Mouse (Mus musculus) forebrain, embryonic 11.5 days (tissue): ENCODE measurements around the gene Cept1. TPM values are rescaled to one million over a fixed set of nuclear protein-coding genes. Genes with fewer than 3 reads are reported as not detected.

Experiments used
- ATAC-seq: fragments of 200-750 bp; cut with Nextera tagmentation; replicated peaks from 2 replicates; pipeline ENCODE4 v1.8.0; 2017; ENCODE audit warnings: moderate TSS enrichment; ENCODE audit not compliant: low FRiP score
- DNase-seq: peaks from one replicate; pipeline ENCODE4 v3.0.0-alpha.2; 2017; ENCODE audit warnings: low spot score
- H3K27ac ChIP-seq: fragments of 300-500 bp; sonication (generic); 2 replicates; pipeline ENCODE4 v1.5.1; 2014; ENCODE audit warnings: low read depth, low read length
- H3K27me3 ChIP-seq: fragments of 300-500 bp; sonication (generic); 2 replicates; pipeline ENCODE4 v1.6.1; 2014; ENCODE audit warnings: mild to moderate bottlenecking, low read length, mixed read lengths; ENCODE audit not compliant: control insufficient read depth, insufficient read depth
- H3K36me3 ChIP-seq: fragments of 300-500 bp; sonication (generic); 2 replicates; pipeline ENCODE4 v1.6.1; 2014; ENCODE audit warnings: mild to moderate bottlenecking, low read length, moderate library complexity, mixed read lengths; ENCODE audit not compliant: control insufficient read depth, insufficient read depth
- H3K4me1 ChIP-seq: fragments of 300-500 bp; sonication (generic); replicated peaks from 2 replicates; pipeline ENCODE4 v1.6.1; 2014; ENCODE audit warnings: low read length, mixed read lengths; ENCODE audit not compliant: control insufficient read depth, insufficient read depth
- H3K4me2 ChIP-seq: fragments of 300-500 bp; sonication (generic); 2 replicates; pipeline ENCODE4 v1.6.1; 2014; ENCODE audit warnings: low read depth, mild to moderate bottlenecking, low read length, moderate library complexity, mixed read lengths; ENCODE audit not compliant: severe bottlenecking
- H3K4me3 ChIP-seq: fragments of 300-500 bp; sonication (generic); 2 replicates; pipeline ENCODE4 v1.5.1; 2014; ENCODE audit warnings: low read depth, low read length
- H3K9ac ChIP-seq: fragments of 300-500 bp; sonication (generic); 2 replicates; pipeline ENCODE4 v1.6.1; 2014; ENCODE audit warnings: low read length
- H3K9me3 ChIP-seq: fragments of 300-500 bp; sonication (generic); 2 replicates; pipeline ENCODE4 v1.6.1; 2016; ENCODE audit warnings: low read length, mixed read lengths; ENCODE audit not compliant: control insufficient read depth
- whole genome bisulfite sequencing: fragments of 180-500 bp; shearing (Covaris S2); extraction: QIAGEN DNeasy Blood & Tissue Kit; methylation state at CpG from one replicate; pipeline ENCODE4 v1.1.7; 2014; 5-methylcytosine and 5-hydroxymethylcytosine counted together
- polyA plus RNA-seq: library from polyadenylated mRNA; unstranded; fragments of >200 nt; fragmentation: Nextera tagmentation; extraction: Ambion mirVana; gene quantifications from 2 replicates; pipeline ENCODE4 v1.2.1, GENCODE M21; 2014

Gene Cept1
- polyA plus RNA-seq, 1 experiment from 2014 or later, result 40.6 TPM

DNA sequence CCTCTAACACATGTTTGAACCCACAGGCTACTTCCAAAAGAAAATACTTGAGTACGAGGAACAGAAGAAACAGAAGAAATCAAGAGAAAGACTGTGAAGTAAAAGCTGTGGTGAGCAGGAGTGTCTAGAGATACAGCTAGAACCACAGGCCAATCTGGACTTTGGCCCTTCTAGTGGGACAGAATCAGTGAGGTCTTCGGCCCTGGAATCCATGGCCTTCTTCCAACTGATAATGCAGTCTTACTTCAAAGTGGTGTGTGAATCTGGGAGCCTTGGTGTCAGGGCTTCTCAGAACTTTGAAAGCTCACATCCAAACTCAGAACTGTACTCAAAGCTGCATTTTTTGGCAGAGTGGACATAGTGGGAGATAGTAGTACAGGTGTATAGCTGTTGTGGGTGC is 47.1 kb downstream of the Cept1 start:
- Histone ChIP-seq H3K36me3 (no peaks in the 10 kb centered on the region), H3K9ac (no peak overlapping the region), H3K27me3 (no peaks in the 10 kb centered on the region), H3K27ac (no peak overlapping the region), H3K4me3 (no peak overlapping the region), H3K4me2 (no peak overlapping the region), H3K4me1 (no peaks in the 10 kb centered on the region), H3K9me3 (no peaks in the 10 kb centered on the region)
- WGBS, result 88% methylated on average over 2 of the region's 2 CpGs
- DNase-seq (no peak), ATAC-seq (no peak)

DNA sequence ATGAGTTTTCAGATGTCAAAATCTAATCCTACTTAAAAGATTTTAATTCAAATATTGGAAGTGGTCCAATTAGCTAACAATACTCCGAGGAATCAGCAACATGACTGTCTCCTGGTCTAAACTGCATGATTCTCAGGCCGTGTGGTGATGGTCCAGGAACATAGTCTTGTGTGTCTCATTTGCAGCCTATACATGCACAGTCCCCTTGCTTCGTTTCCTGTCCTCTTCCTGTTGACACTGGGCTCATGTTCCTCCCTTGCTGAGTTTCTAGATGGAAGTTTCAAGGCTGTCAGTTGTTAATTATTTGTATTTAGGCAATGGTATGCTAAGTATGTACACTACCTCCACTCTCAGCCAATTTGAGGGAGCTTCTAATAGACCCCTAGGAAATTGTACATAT is 50.6 kb downstream of the Cept1 start:
- no peak overlapping the region for H3K9ac ChIP-seq
- ATAC-seq (no peak), DNase-seq (no peak)
- H3K9me3 ChIP-seq, result no peaks in the 10 kb centered on the region
- H3K27me3 ChIP-seq, result no peaks in the 10 kb centered on the region
- H3K4me3 ChIP-seq, result no peak overlapping the region
- no peak overlapping the region for H3K4me2 ChIP-seq
- WGBS, result 84% methylated on average over 3 of the region's 3 CpGs
- no peaks in the 10 kb centered on the region for H3K36me3 ChIP-seq
- no peak overlapping the region for H3K27ac ChIP-seq
- H3K4me1 ChIP-seq, result no peaks in the 10 kb centered on the region

DNA sequence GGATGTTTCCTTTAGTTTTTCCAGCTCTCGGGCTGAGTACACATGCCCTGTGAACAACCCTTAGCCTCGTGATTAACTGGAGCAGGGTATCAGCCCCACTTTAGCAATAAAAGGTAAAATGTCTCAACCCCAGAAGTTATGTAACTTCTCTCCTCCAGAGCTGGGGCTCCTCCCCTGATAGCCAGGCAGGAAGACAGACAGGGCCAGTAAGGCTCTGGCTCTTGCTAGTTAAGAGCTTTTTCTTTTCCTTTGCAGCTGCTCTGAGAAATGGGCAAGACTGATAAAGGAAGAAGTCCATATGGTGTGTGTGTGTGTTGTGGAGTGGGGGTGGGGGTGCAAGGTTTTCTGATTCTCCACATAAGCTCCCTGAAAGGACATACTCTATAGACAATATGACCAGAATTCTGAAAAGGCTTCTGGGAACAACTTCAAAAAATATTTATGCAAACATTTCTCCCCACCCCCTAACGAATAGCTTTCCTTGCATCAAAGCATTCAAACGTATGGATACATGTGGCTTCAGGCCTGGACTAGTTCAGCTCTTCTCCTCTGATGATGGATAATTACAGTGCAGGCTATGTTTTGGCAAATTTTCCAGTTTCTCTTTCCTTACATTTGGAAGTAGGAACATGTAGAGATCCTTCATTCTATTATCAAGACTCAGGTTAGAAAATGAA is 51.4 kb downstream of the Cept1 start:
- H3K4me1 ChIP-seq, result no peaks in the 10 kb centered on the region
- no peak overlapping the region for H3K4me2 ChIP-seq
- no peaks in the 10 kb centered on the region for H3K36me3 ChIP-seq
- no peaks in the 10 kb centered on the region for H3K27me3 ChIP-seq
- DNase-seq (no peak), ATAC-seq (no peak)
- WGBS, result 84% methylated on average over 4 of the region's 4 CpGs
- no peak overlapping the region for H3K27ac ChIP-seq
- no peaks in the 10 kb centered on the region for H3K9me3 ChIP-seq
- no peak overlapping the region for H3K9ac ChIP-seq
- H3K4me3 ChIP-seq, result no peak overlapping the region

DNA sequence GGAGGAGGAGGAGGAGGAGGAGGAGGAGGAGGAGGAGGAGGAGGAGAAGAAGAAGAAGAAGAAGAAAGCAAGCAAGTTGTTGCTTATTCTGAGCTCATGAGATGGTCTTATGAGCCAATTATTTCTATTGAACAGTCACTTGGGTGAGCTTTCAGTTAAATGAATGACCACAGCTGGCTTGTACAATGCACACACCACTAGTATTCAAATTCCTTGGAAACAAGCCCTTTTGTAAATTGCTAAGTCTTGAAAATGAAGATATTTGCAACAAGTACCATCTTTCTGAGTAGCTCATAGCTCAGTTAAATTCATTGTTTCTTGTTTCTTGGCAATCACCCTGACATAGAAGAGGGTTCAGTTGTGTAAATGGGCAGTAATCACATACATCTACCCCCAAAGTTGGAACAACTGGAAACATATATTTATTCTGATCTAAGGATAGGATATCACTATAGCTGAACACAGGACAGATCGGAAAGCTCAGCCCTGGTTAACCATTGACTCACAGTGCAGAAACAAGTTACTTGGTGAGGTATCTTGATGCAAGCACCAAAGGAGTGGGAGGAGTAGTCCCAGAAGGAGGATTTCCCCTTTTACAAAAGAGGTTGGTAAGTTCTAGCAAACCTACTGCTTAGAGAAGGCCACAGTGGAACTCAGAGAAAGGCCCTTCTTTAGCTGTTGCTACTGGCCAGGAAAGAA is 52.1 kb downstream of the Cept1 start:
- ATAC-seq (no peak), DNase-seq (no peak)
- Histone ChIP-seq H3K9ac (no peak overlapping the region), H3K9me3 (no peaks in the 10 kb centered on the region), H3K4me3 (no peak overlapping the region), H3K27ac (no peak overlapping the region), H3K36me3 (no peaks in the 10 kb centered on the region), H3K4me2 (no peak overlapping the region), H3K27me3 (no peaks in the 10 kb centered on the region), H3K4me1 (no peaks in the 10 kb centered on the region)
- 90% methylated on average over 1 of the region's 1 CpGs for WGBS

DNA sequence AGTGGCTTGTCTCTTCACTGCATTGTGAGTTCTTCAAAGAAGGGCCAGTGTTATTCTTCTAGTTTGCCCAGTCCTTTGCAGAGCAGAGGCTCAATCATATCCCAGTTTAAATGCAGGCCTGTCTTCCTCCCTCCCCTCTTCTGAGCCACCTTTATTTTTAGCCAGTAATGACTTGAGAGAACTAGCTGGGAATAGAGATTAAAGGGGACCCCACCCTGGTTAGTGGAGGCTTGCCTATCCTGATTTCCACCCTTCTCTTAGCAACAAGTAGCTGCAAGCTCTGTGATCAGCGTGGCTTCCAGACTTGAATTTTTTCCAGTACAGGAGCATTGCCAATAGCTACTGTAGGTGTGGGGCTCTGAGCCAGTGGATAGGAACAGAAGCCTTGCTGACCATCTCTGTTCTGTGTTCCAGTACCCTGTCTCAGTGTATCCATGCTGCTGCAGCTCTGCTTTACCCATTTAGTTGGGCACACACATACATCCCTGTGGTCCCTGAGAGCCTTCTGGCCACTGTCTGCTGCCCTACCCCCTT is 53.1 kb downstream of the Cept1 start:
- no peaks in the 10 kb centered on the region for H3K4me1 ChIP-seq
- no peak overlapping the region for H3K27ac ChIP-seq
- no peak for DNase-seq
- WGBS, result 91% methylated on average over 1 of the region's 1 CpGs
- ATAC-seq, result no peak
- no peaks in the 10 kb centered on the region for H3K36me3 ChIP-seq
- H3K27me3 ChIP-seq, result no peaks in the 10 kb centered on the region
- H3K9ac ChIP-seq, result no peak overlapping the region
- H3K9me3 ChIP-seq, result no peaks in the 10 kb centered on the region
- no peak overlapping the region for H3K4me3 ChIP-seq
- no peak overlapping the region for H3K4me2 ChIP-seq

DNA sequence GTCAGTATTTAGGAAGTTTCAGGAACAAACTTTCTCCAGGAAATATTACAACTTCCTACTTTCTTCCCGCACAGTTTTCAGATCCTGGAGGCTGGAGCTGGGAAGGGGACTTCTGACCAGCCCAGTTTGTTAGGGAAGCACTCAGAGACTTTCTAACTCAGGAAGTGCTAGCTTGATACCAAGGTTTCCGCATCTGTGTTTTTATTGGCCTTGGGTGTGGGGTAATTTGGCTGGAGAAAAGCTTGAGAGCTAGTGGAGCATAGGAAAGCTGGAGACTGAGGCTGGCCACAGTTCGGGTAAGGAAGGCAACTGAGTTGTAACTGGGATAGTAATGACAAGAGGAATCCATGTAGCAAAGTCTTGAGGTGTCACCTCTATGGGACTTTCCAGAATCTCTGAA is 53.7 kb downstream of the Cept1 start:
- ATAC-seq (no peak), DNase-seq (no peak)
- no peaks in the 10 kb centered on the region for H3K9me3 ChIP-seq
- no peak overlapping the region for H3K4me2 ChIP-seq
- no peak overlapping the region for H3K4me3 ChIP-seq
- H3K4me1 ChIP-seq, result no peaks in the 10 kb centered on the region
- 83% methylated on average over 3 of the region's 3 CpGs for WGBS
- H3K27me3 ChIP-seq, result no peaks in the 10 kb centered on the region
- H3K9ac ChIP-seq, result no peak overlapping the region
- H3K27ac ChIP-seq, result no peak overlapping the region
- H3K36me3 ChIP-seq, result no peaks in the 10 kb centered on the region

DNA sequence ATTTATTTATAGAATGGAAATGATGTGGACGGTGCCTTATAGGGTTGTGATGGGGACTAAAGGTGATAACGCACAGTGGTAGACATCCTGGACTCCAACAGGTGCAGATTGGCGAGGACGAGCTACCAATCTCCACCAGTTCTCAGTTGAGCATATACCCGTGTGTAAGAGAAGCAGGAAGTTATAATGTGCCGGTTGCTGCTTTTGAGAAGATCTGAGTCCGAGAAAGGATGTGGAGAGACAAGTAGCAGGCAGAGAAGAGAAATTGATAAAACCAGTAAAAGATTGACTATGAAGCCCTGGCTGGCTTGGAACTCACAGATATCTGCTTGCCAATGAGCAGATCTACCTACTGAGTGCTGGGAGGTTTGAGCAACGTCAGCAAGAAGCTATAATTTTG is 54.4 kb downstream of the Cept1 start:
- no peaks in the 10 kb centered on the region for H3K36me3 ChIP-seq
- H3K4me2 ChIP-seq, result no peak overlapping the region
- ATAC-seq (no peak), DNase-seq (no peak)
- WGBS, result 91% methylated on average over 8 of the region's 8 CpGs
- no peak overlapping the region for H3K27ac ChIP-seq
- no peaks in the 10 kb centered on the region for H3K27me3 ChIP-seq
- no peak overlapping the region for H3K4me3 ChIP-seq
- no peak overlapping the region for H3K9ac ChIP-seq
- H3K4me1 ChIP-seq, result no peaks in the 10 kb centered on the region
- no peaks in the 10 kb centered on the region for H3K9me3 ChIP-seq

DNA sequence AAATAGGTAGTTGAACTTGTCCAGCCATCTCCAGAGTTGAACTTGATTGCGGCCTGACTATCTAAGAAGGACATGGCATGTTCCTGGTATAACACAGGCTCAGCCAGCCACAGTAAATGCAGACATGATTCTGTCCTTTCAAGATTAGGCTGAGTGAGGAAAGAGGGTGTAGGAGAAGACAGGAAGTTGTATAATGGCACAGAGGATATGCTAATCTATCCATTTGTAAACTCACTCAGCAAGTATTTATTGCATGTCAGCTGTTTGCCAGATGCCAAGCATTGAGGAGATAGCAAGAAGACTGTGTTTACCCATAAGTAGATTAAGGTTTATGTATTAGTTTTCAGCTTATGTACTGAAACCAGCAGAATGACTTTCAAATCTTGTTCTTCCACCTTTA is 54.9 kb downstream of the Cept1 start:
- ATAC-seq, result no peak
- WGBS, result 89% methylated on average over 1 of the region's 1 CpGs
- H3K9me3 ChIP-seq, result no peaks in the 10 kb centered on the region

DNA sequence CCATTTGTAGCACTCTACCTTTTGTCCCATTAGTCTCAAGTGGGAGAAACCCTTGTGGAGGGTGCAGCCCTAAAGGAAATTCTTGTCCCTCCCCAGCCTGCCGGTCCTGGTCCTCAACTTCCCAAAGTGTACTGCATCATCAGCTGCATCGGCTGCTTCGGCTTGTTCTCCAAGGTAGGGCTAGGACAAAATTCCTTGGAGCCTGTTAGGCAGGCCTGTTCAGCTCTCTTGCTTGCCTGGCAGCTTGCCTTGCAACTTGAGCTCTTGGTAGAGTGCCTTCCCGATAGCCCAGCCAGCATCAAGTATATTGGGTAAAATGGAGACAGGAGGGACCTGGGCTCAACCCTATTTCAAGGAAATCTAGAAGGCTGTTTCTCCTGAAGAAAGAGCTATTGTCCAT is 57.4 kb downstream of the Cept1 start:
- H3K36me3 ChIP-seq, result no peaks in the 10 kb centered on the region
- H3K27ac ChIP-seq, result no peak overlapping the region
- no peaks in the 10 kb centered on the region for H3K9me3 ChIP-seq
- H3K27me3 ChIP-seq, result no peaks in the 10 kb centered on the region
- DNase-seq, result no peak
- H3K9ac ChIP-seq, result no peak overlapping the region
- no peak overlapping the region for H3K4me3 ChIP-seq
- H3K4me2 ChIP-seq, result no peak overlapping the region
- H3K4me1 ChIP-seq, result no peaks in the 10 kb centered on the region
- 88% methylated on average over 4 of the region's 4 CpGs for WGBS
- no peak for ATAC-seq

More for the DNA sequence above, 54.9 kb downstream of the Cept1 start:
- H3K4me2 ChIP-seq, result no peak overlapping the region
- no peak overlapping the region for H3K4me3 ChIP-seq
- no peaks in the 10 kb centered on the region for H3K27me3 ChIP-seq
- no peak for DNase-seq
- no peaks in the 10 kb centered on the region for H3K36me3 ChIP-seq
- H3K4me1 ChIP-seq, result no peaks in the 10 kb centered on the region
- no peak overlapping the region for H3K27ac ChIP-seq
- H3K9ac ChIP-seq, result no peak overlapping the region
